Mouse (Mus musculus): ENCODE measurements around the gene Lipo3. TPM values are rescaled to one million over a fixed set of nuclear protein-coding genes. Genes with fewer than 3 reads are reported as not detected.

Gene Lipo3
- polyA plus RNA-seq (2012; rRNA removed; ENCODE audit: low replicate concordance): 0.85 and 1.6 TPM in 2 replicates

GRCm38 (mm10) chr19:33761287-33762086, at the start of gene Lipo3:
Gene Lipo3, minus strand, starts transcription at chr19:33761951.

DNA sequence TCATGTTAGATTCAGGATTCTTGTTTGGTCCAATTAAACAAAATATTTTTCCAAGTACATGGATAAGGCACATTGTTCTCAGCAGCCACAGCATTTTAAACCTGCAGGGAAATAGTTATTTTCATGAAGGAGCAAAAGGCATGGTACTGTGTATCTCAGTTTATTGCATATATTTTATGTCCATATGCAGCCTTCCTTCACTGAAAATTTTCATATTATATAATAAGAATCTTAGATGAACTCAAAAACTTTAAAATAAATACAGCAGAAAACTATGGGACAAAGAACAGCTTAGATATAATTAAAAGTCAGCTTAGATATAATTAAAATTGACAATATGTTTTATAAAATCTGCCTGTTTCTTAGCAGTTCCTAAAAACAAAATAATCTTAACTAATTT, 25.6 kb upstream of the Lipo3 start, which contains the start of gene Lipo1:
Lipo1 (minus strand) TSS at position 101 of the 400 bp plus-strand sequence.

GRCm38 (mm10) chr19:33751259-33751658, 10.5 kb downstream of the Lipo3 start, which contains the start of gene Lipo2:
Gene Lipo2, minus strand, starts transcription at chr19:33751359.

DNA sequence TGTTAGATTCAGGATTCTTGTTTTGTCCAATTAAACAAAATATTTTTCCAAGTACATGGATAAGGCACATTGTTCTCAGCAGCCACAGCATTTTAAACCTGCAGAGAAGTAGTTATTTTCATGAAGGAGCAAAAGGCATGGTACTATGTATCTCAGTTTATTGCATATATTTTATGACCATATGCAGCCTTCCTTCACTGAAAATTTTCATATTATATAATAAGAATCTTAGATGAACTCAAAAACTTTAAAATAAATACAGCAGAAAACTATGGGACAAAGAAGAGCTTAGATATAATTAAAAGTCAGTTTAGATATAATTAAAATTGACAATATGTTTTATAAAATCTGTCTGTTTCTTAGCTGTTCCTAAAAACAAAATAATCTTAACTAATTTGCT, 136.6 kb downstream of the Lipo3 start, which contains the start of gene Gm8978:
Gm8978 (minus strand) TSS at position 101 of the 400 bp plus-strand sequence.

GRCm38 (mm10) chr19:33517680-33518079, 244.1 kb downstream of the Lipo3 start, which contains the start of gene Lipo4:
Gene Lipo4, minus strand, starts transcription at chr19:33517780.

Other genes with a start within 250 kb of the Lipo3 start
- not detected in 2 replicates for gene Lipo4, start 244.2 kb downstream of the Lipo3 start, polyA plus RNA-seq (2012; rRNA removed; ENCODE audit: low replicate concordance)
- gene Gm8978, start 136.7 kb downstream of the Lipo3 start, polyA plus RNA-seq (2012; rRNA removed; ENCODE audit: low replicate concordance): not detected in 2 replicates
- gene Lipo2, start 10.6 kb downstream of the Lipo3 start, polyA plus RNA-seq (2012; rRNA removed; ENCODE audit: low replicate concordance): not detected in 2 replicates
- gene Lipo1, start 25.5 kb upstream of the Lipo3 start, polyA plus RNA-seq (2012; rRNA removed; ENCODE audit: low replicate concordance): not detected in 2 replicates
- not detected in 2 replicates for gene Lipf, start 199.2 kb upstream of the Lipo3 start, polyA plus RNA-seq (2012; rRNA removed; ENCODE audit: low replicate concordance)
- not detected in 2 replicates for gene Lipk, start 246.3 kb upstream of the Lipo3 start, polyA plus RNA-seq (2012; rRNA removed; ENCODE audit: low replicate concordance)